Mouse (Mus musculus) spleen, adult 2 months (tissue): ENCODE measurements around the gene Fdxr. TPM values are rescaled to one million over a fixed set of nuclear protein-coding genes. Genes with fewer than 3 reads are reported as not detected.

Experiments used
- DNase-seq, 2 experiments: peaks; one replicate each; pipeline versions ENCODE4 v3.0.0 to v3.0.0-alpha.2; 2012 to 2021; ENCODE audit warnings: low spot score in 2 of 2, low read depth in 1 of 2
- H3K27ac ChIP-seq: fragments of 200-500 bp; 2 replicates; pipeline ENCODE4 v1.5.1; 2012; ENCODE audit warnings: low read length, inconsistent platforms; ENCODE audit not compliant: insufficient read depth
- H3K27me3 ChIP-seq: fragments of 200-500 bp; 2 replicates; pipeline ENCODE4 v1.6.1; 2012; ENCODE audit warnings: mild to moderate bottlenecking, moderate library complexity, low read length, inconsistent platforms; ENCODE audit not compliant: control insufficient read depth, insufficient read depth
- H3K36me3 ChIP-seq: fragments of 200-500 bp; 2 replicates; pipeline ENCODE4 v1.6.1; 2012; ENCODE audit warnings: mild to moderate bottlenecking, low read length, inconsistent platforms; ENCODE audit not compliant: control insufficient read depth, insufficient read depth
- H3K4me1 ChIP-seq: fragments of 200-500 bp; 2 replicates; pipeline ENCODE4 v1.6.1; 2011; ENCODE audit warnings: inconsistent platforms; ENCODE audit not compliant: control insufficient read depth, insufficient read depth, insufficient read length
- H3K4me3 ChIP-seq: fragments of 200-500 bp; 2 replicates; pipeline ENCODE4 v1.5.1; 2011; ENCODE audit warnings: mild to moderate bottlenecking, inconsistent platforms; ENCODE audit not compliant: insufficient read depth, insufficient read length; ENCODE audit errors: extremely low read depth
- CTCF ChIP-seq: fragments of 200-500 bp; IDR thresholded peaks from 2 replicates; pipeline ENCODE4 v1.5.1; 2011; ENCODE audit warnings: mild to moderate bottlenecking, inconsistent platforms; ENCODE audit not compliant: insufficient read depth, insufficient read length, insufficient replicate concordance; ENCODE audit errors: extremely low read depth
- POLR2A ChIP-seq: fragments of 200-500 bp; IDR thresholded peaks from 2 replicates; pipeline ENCODE4 v1.6.1; 2011; ENCODE audit warnings: low read depth, low read length, inconsistent platforms
- WGBS: fragments of 180-500 bp; shearing (Covaris S2); methylation state at CpG from one replicate; pipeline ENCODE4 v1.1.7; 2018; 5-methylcytosine and 5-hydroxymethylcytosine counted together
- polyA plus RNA-seq: library from polyadenylated mRNA; depleted of rRNA; stranded (reverse); fragments of >200 nt; gene quantifications from 2 replicates; pipeline ENCODE4 v1.2.3, GENCODE M21; 2012

The Fdxr gene
- polyA plus RNA-seq, 1 experiment = 18.7 TPM

- Histone ChIP-seq H3K27ac (no peak overlapping the region), H3K4me3 (no peak overlapping the region), H3K4me1 (no peaks in the 10 kb centered on the region), H3K27me3 (no peaks in the 10 kb centered on the region), H3K36me3 (no peaks in the 10 kb centered on the region)
- TF ChIP-seq CTCF (no peak), POLR2A (no peak)
- no peak for DNase-seq
- 86% methylated on average over 9 of the region's 9 CpGs for WGBS
Measured at GRCm38 (mm10) chr11:115283486-115283765, 6.6 kb upstream of the Fdxr start.

DNA sequence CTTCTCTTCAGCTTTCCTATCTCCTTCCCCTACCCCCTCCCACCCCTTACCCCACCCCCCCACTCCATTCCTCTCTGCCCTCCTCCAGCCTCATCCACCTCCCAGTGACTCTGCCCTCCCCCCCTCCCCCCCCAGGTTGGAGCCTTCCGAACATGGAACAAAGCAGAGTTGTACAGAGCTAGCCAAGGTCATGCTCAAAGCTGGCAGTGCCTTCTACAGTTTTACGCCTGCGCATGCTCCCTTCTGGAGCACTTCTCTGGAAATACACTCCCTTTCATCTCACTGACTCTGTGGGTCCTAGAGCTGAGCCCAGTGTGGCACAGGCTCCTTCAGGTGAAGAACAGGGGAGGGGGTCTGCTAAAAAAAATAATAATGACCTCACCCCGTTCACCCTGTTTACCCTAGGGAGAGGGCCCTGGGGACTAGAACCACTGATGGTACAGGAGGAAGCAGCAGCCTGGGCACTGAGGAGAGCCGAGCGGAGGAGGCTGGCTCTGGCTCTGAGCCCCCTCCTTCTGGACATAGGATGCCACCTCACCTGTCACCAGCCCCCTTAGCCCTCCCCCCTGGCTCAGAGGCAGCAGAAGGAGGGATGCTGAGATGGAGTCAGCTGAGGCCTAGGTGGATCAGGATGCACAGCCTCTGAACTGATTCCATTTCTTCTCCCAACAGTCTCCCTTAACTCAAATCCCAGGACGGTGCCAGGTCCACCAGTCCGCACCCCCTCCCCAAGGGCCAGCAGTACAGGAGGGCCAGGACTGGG, 6.1 kb upstream of the Fdxr start:
- H3K4me1 ChIP-seq = no peaks in the 10 kb centered on the region
- 82% methylated on average over 8 of the region's 8 CpGs for WGBS
- no peaks in the 10 kb centered on the region for H3K27me3 ChIP-seq
- no peak for TF ChIP-seq CTCF
- TF ChIP-seq POLR2A = no peak
- no peaks in the 10 kb centered on the region for H3K36me3 ChIP-seq
- no peak overlapping the region for H3K4me3 ChIP-seq
- H3K27ac ChIP-seq = no peak overlapping the region
- DNase-seq = no peak

DNA sequence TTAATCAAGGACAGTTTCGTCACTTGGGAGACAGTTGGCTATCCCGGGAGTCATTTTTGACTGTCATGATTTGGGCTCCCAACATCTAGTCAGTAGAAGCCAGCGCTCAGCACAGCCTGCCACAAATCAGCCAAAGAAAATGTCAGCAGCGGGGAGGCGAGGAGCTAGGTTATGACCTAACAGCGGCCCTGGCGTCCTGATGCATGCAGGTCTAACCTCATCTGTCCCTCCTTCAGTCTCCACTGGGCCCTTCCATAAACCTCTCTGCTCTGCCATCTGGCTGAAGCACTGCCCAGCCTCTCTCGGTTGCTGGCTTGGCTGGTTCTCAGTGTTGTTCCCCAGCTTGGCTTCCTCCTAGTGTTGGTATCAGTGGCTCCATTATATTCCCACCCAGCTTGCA, 5.4 kb upstream of the Fdxr start:
- no peaks in the 10 kb centered on the region for H3K36me3 ChIP-seq
- no peak overlapping the region for H3K4me3 ChIP-seq
- H3K27ac ChIP-seq = no peak overlapping the region
- WGBS = 94% methylated on average over 8 of the region's 8 CpGs
- DNase-seq = no peak
- H3K4me1 ChIP-seq = no peaks in the 10 kb centered on the region; the same call in 1 of the 2 replicates
- no peaks in the 10 kb centered on the region for H3K27me3 ChIP-seq
- TF ChIP-seq CTCF = no peak
- no peak for TF ChIP-seq POLR2A

DNA sequence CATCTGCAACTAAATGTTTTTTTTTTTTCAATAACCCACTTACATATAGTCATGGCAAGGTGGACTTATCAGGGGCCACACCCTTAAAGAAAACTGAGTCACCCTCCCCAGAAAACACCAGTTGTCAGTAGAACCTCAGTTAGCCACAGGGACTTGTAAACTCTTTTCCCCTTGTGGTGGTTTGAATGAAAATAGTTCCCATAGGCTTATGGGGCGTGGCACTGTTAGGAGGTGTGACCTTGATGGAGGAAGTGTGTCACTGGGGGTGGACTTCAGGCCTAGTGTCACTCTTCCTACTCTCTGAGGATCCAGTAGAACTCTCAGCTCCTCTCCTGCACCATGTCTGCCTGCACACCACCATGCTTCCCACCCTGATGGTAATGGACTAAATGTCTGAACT, 2.9 kb upstream of the Fdxr start:
- Histone ChIP-seq H3K4me3 (no peak overlapping the region), H3K36me3 (no peaks in the 10 kb centered on the region), H3K27ac (no peak overlapping the region), H3K4me1 (peaks cover 14% of the 10 kb centered on the region; the same call in 1 of the 2 replicates), H3K27me3 (no peaks in the 10 kb centered on the region)
- TF ChIP-seq POLR2A (no peak), CTCF (no peak)
- DNase-seq = no peak
- WGBS = 70% methylated on average over 1 of the region's 1 CpGs

- Histone ChIP-seq H3K36me3 (no peaks in the 10 kb centered on the region), H3K4me3 (no peak overlapping the region), H3K27me3 (no peaks in the 10 kb centered on the region), H3K4me1 (peaks cover 14% of the 10 kb centered on the region; the same call in 1 of the 2 replicates), H3K27ac (no peak overlapping the region)
- 85% methylated on average over 6 of the region's 6 CpGs for WGBS
- DNase-seq = no peak
- no peak for TF ChIP-seq POLR2A
- TF ChIP-seq CTCF = no peak
Measured at GRCm38 (mm10) chr11:115278176-115278575, 1.3 kb upstream of the Fdxr start.

- Histone ChIP-seq H3K4me3 (peak overlapping the region; percentile 76), H3K27me3 (no peaks in the 10 kb centered on the region), H3K36me3 (no peaks in the 10 kb centered on the region), H3K27ac (peak overlapping the region; percentile 88), H3K4me1 (peaks cover 14% of the 10 kb centered on the region; the same call in 1 of the 2 replicates)
- 14% methylated on average over 7 of the region's 7 CpGs for WGBS
- no peak for DNase-seq
- TF ChIP-seq CTCF = no peak
- no peak for TF ChIP-seq POLR2A
Measured at GRCm38 (mm10) chr11:115277604-115277975, 740 bp upstream of the Fdxr start.

GRCm38 (mm10) chr11:115275954-115276353, 896 bp downstream of the Fdxr start:
- peaks cover 14% of the 10 kb centered on the region; the same call in 1 of the 2 replicates for H3K4me1 ChIP-seq
- H3K36me3 ChIP-seq = peaks cover 5% of the 10 kb centered on the region; the same call in 1 of the 2 replicates
- H3K4me3 ChIP-seq = no peak overlapping the region
- 55% methylated on average over 3 of the region's 3 CpGs for WGBS
- DNase-seq = no peak
- TF ChIP-seq CTCF (no peak), POLR2A (no peak)
- H3K27ac ChIP-seq = no peak overlapping the region
- no peaks in the 10 kb centered on the region for H3K27me3 ChIP-seq

GRCm38 (mm10) chr11:115275509-115275908, 1.3 kb downstream of the Fdxr start:
- DNase-seq = no peak

More at GRCm38 (mm10) chr11:115275509-115275908, 1.3 kb downstream of the Fdxr start:
- Histone ChIP-seq H3K27me3 (no peaks in the 10 kb centered on the region), H3K4me1 (peaks cover 14% of the 10 kb centered on the region; the same call in 1 of the 2 replicates), H3K27ac (no peak overlapping the region), H3K36me3 (peaks cover 5% of the 10 kb centered on the region; the same call in 1 of the 2 replicates), H3K4me3 (no peak overlapping the region)
- no peak for TF ChIP-seq POLR2A
- no peak for TF ChIP-seq CTCF
- WGBS = 56% methylated on average over 6 of the region's 6 CpGs
